Mouse (Mus musculus) left cerebral cortex, postnatal 36 days (tissue): ENCODE data around the gene Gm49318. TPM values are rescaled to one million over a fixed set of nuclear protein-coding genes. Genes with fewer than 3 reads are reported as not detected.

Source experiments
- DNase-seq, 2 experiments: peaks; one replicate each; pipeline ENCODE4 v3.0.0; 2021 to 2022; ENCODE audit warnings: low spot score in 2 of 2, mixed read lengths in 1 of 2
- intact Hi-C: fragments of 180-260 bp; cut with DNase I; formaldehyde crosslinking; loops from one replicate; pipeline ENCODE4 v1.15.1; 2025
- total RNA-seq, 2 experiments: library from RNA; stranded (reverse); gene quantifications; 2 replicates each; pipeline ENCODE4 v1.2.3; 2021

Gm49318 gene
- total RNA-seq, 2 experiments from 2014 or later = 3.0 to 5.5 TPM

- intact Hi-C loops = no loop called here
Observed at GRCm38 (mm10) chr9:22049315-22049714, 21.7 kb downstream of the Gm49318 start.

GRCm38 (mm10) chr9:22047329-22047728, 23.7 kb downstream of the Gm49318 start:
- intact Hi-C loops = no loop called here
- no peak for DNase-seq

More at GRCm38 (mm10) chr9:22049315-22049714, 21.7 kb downstream of the Gm49318 start:
- DNase-seq = no peak

GRCm38 (mm10) chr9:22041832-22042231, 29.2 kb downstream of the Gm49318 start:
- DNase-seq = no peak

GRCm38 (mm10) chr9:22037826-22038225, 33.2 kb downstream of the Gm49318 start:
- intact Hi-C loops = no loop called here
- DNase-seq = no peak

More at GRCm38 (mm10) chr9:22041832-22042231, 29.2 kb downstream of the Gm49318 start:
- intact Hi-C loops = no loop called here

GRCm38 (mm10) chr9:22035300-22036044, 35.6 kb downstream of the Gm49318 start:
- DNase-seq = no peak
- intact Hi-C loops = no loop called here

- no peak for DNase-seq
- intact Hi-C loops = no loop called here
Observed at GRCm38 (mm10) chr9:22030386-22030785, 40.7 kb downstream of the Gm49318 start.

GRCm38 (mm10) chr9:22028467-22028866, 42.6 kb downstream of the Gm49318 start:
- intact Hi-C loops = no loop called here
- DNase-seq = no peak

- no peak for DNase-seq
- intact Hi-C loops = no loop called here
Observed at GRCm38 (mm10) chr9:22024592-22024991, 46.5 kb downstream of the Gm49318 start.

GRCm38 (mm10) chr9:22017208-22017825, 53.7 kb downstream of the Gm49318 start:
- intact Hi-C loops = no loop called here
- no peak for DNase-seq

GRCm38 (mm10) chr9:22016245-22016644, 54.8 kb downstream of the Gm49318 start:
- no peak for DNase-seq
- intact Hi-C loops = no loop called here

- no peak for DNase-seq
- intact Hi-C loops = no loop called here
Observed at GRCm38 (mm10) chr9:22012731-22013130, 58.3 kb downstream of the Gm49318 start.

- intact Hi-C loops = no loop called here
Observed at GRCm38 (mm10) chr9:22011055-22011454, 60.0 kb downstream of the Gm49318 start.

GRCm38 (mm10) chr9:22004546-22004945, 66.5 kb downstream of the Gm49318 start:
- DNase-seq = no peak
- intact Hi-C loops = no loop called here

More at GRCm38 (mm10) chr9:22011055-22011454, 60.0 kb downstream of the Gm49318 start:
- DNase-seq = no peak

- intact Hi-C loops = loop anchor here (2.0 kb wide), 1 partner anchor 48 kb away; the partner anchor contains the start of gene Swsap1
- DNase-seq = no peak
Observed at GRCm38 (mm10) chr9:22003163-22003554, 67.9 kb downstream of the Gm49318 start.

- DNase-seq = peak; percentile 99
- intact Hi-C loops = loop anchor here (2.0 kb wide), 1 partner anchor 48 kb away; the partner anchor contains the start of gene Swsap1
Observed at GRCm38 (mm10) chr9:22002194-22003162, 68.6 kb downstream of the Gm49318 start, which contains the start of the genes Ccdc151 and Prkcsh. Gene Ccdc151 (minus strand): TSS chr9:22002634. Gene Prkcsh (plus strand): TSS chr9:22002806.

- intact Hi-C loops = loop anchor here (2.0 kb wide), 1 partner anchor 47 kb away; the partner anchor contains the start of gene Swsap1
- no peak for DNase-seq
Observed at GRCm38 (mm10) chr9:22001633-22002032, 69.4 kb downstream of the Gm49318 start.

GRCm38 (mm10) chr9:22000296-22000695, 70.8 kb downstream of the Gm49318 start:
- DNase-seq = no peak
- intact Hi-C loops = no loop called here

GRCm38 (mm10) chr9:21996178-21996867, 74.7 kb downstream of the Gm49318 start:
- no peak for DNase-seq
- intact Hi-C loops = no loop called here

- intact Hi-C loops = no loop called here
- DNase-seq = no peak
Observed at GRCm38 (mm10) chr9:21992227-21992626, 78.8 kb downstream of the Gm49318 start.
